9 mouse cellular contexts compared by ENCODE assay signal in the genomic region with DNA sequence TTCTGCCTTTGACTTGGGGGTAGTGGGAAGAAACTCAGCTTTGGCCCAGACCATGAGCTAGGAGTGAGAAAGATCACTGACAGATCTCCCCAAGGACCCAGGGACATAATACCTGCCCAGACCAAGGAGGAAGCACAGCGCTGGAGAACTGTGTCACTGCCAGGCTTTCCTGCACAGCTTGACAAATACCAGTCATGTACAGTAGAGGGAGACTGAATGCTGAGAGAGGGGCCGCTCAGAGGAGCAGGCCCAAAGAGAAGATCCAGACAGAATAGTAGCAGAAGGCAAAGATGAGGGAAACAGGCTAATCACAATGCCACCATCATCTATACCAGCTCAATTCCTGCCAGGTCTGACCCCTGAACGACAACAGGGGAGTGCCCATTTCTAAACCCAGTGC. TPM values are rescaled to one million over a fixed set of nuclear protein-coding genes. Genes with fewer than 3 reads are reported as not detected.
A peak's percentile ranks its signal among the peaks of the same experiment; 100 is the strongest.
DNase-seq lines count a peak whose midpoint lies in the region; ATAC-seq and TF ChIP-seq lines count a peak whose summit lies in the region.
"Had no signal": no experiment of that assay in that cellular context is flagged by ENCODE, and none has a peak within 500 bp of the region (broad histone marks: within the 10 kb centered on the region; RNA-seq: fewer than 3 reads in every experiment).

No protein-coding gene starts in this region.

- TF ChIP-seq EP300 in ES-Bruce4 (IDR thresholded peaks at IDR 0.05; ENCODE audit: insufficient read depth, low read depth, low read length), result no peak

- H3K9me3 ChIP-seq in kidney, postnatal 0 days (replicated peaks; ENCODE audit: low read length), result no peaks in the 10 kb centered on the region
- no peaks in the 10 kb centered on the region for H3K9me3 ChIP-seq in ES-Bruce4 (replicated peaks; ENCODE audit: control insufficient read depth, insufficient read depth, low read length, poor library complexity, severe bottlenecking)
- H3K9me3 ChIP-seq: limb, embryonic 15.5 days had no signal

- H3K27ac ChIP-seq in kidney, postnatal 0 days, result no peak overlapping the region
- no peak overlapping the region for H3K27ac ChIP-seq in ES-Bruce4 (ENCODE audit: insufficient read depth, low read length)
- H3K27ac ChIP-seq: limb, embryonic 15.5 days had no signal

- no peak for TF ChIP-seq POLR2A in ES-Bruce4 (IDR thresholded peaks at IDR 0.05; ENCODE audit: insufficient read depth, low read length)

- WGBS in kidney, postnatal 0 days, result 48% methylated on average over 3 of the region's 3 CpGs

- TF ChIP-seq CTCF in kidney, postnatal 0 days (IDR thresholded peaks at IDR 0.05; ENCODE audit: low read depth), result peak; percentile 64
- TF ChIP-seq CTCF in ES-Bruce4 (IDR thresholded peaks at IDR 0.05; ENCODE audit: low read depth, low read length), result peak; percentile 26

- no peaks in the 10 kb centered on the region for H3K4me1 ChIP-seq in kidney, postnatal 0 days (replicated peaks; ENCODE audit: insufficient read depth, low read length)
- no peaks in the 10 kb centered on the region for H3K4me1 ChIP-seq in ES-Bruce4 (ENCODE audit: control insufficient read depth, insufficient read depth, low read length)
- H3K4me1 ChIP-seq: limb, embryonic 15.5 days had no signal

- no peak overlapping the region for H3K9ac ChIP-seq in kidney, postnatal 0 days (ENCODE audit: low read depth, low read length)
- H3K9ac ChIP-seq in ES-Bruce4 (ENCODE audit: low read depth, poor library complexity, severe bottlenecking), result no peak overlapping the region
- H3K9ac ChIP-seq: limb, embryonic 15.5 days had no signal

- H3K4me2 ChIP-seq in kidney, postnatal 0 days (ENCODE audit: low read length), result no peak overlapping the region
- H3K4me2 ChIP-seq: limb, embryonic 15.5 days had no signal

- peaks cover 10% of the 10 kb centered on the region; the same call in 1 of the 2 replicates for H3K36me3 ChIP-seq in kidney, postnatal 0 days (ENCODE audit: insufficient read depth, low read length)
- no peaks in the 10 kb centered on the region for H3K36me3 ChIP-seq in ES-Bruce4 (ENCODE audit: control insufficient read depth, insufficient read depth, low read length, poor library complexity, severe bottlenecking)

- H3K27me3 ChIP-seq in kidney, postnatal 0 days (ENCODE audit: insufficient read depth, low read length), result no peaks in the 10 kb centered on the region
- H3K27me3 ChIP-seq in ES-Bruce4 (ENCODE audit: control insufficient read depth, insufficient read depth, low read length, poor library complexity, severe bottlenecking), result no peaks in the 10 kb centered on the region
- H3K27me3 ChIP-seq: limb, embryonic 15.5 days had no signal

- peak; percentile 8 for DNase-seq in cerebellum, adult 11-12 months
- DNase-seq in cerebellum, postnatal 4 days (ENCODE audit: low spot score in 2 of 2), result no peak
- peak; percentile 43 for DNase-seq in kidney, postnatal 0 days (ENCODE audit: low spot score)
- no peak for DNase-seq in kidney, adult 9 months
- DNase-seq in lung, postnatal 14 days, result no peak
- DNase-seq in kidney, postnatal 10 days, result no peak

- no peak for ATAC-seq in kidney, postnatal 0 days (replicated peaks; ENCODE audit: low FRiP score, low read depth)
- peak; percentile 40; the same call in 1 of the 2 replicates for ATAC-seq in erythroid progenitor cell, adult 5-6 weeks (replicated peaks; ENCODE audit: low FRiP score, poor library complexity, severe bottlenecking)

- no peak overlapping the region for H3K4me3 ChIP-seq in kidney, postnatal 0 days (replicated peaks; ENCODE audit: low read depth, low read length)
- no peak overlapping the region for H3K4me3 ChIP-seq in ES-Bruce4 (ENCODE audit: low read depth, low read length)
- H3K4me3 ChIP-seq: limb, embryonic 15.5 days had no signal

RNA-seq across cellular contexts. Expression of a gene that starts 29.5 kb away (rescaled TPM):
- polyA plus RNA-seq in kidney, postnatal 0 days (2015; fragmentation: Nextera tagmentation; extraction: Ambion mirVana), result 10.7 and 10.9 TPM in 2 replicates
- 2.6 and 3.9 TPM in 2 replicates for polyA plus RNA-seq in ES-Bruce4 (2011; ENCODE audit: insufficient read depth, insufficient read length, low read depth, missing spikeins)
- total RNA-seq in erythroid progenitor cell, adult 5-6 weeks (2015; ENCODE audit: low replicate concordance), result 6.1 and 9.6 TPM in 2 replicates
- 8.0 and 14.8 TPM in 2 replicates for total RNA-seq in erythroid progenitor cell, adult 5-6 weeks (2017; ENCODE audit: low replicate concordance)

RNA-seq across cellular contexts. Expression of a gene that starts 36.5 kb away (rescaled TPM):
- 33.2 and 33.4 TPM in 2 replicates for polyA plus RNA-seq in kidney, postnatal 0 days (2015; fragmentation: Nextera tagmentation; extraction: Ambion mirVana)
- polyA plus RNA-seq in ES-Bruce4 (2011; ENCODE audit: insufficient read depth, insufficient read length, low read depth, missing spikeins), result 35.1 and 36.0 TPM in 2 replicates
- 10.1 and 12.6 TPM in 2 replicates for total RNA-seq in erythroid progenitor cell, adult 5-6 weeks (2015; ENCODE audit: low replicate concordance)
- 4.1 and 12.1 TPM in 2 replicates for total RNA-seq in erythroid progenitor cell, adult 5-6 weeks (2017; ENCODE audit: low replicate concordance)

RNA-seq across cellular contexts. Expression of a gene that starts 42.6 kb away (rescaled TPM):
- 18.5 and 19.2 TPM in 2 replicates for polyA plus RNA-seq in kidney, postnatal 0 days (2015; fragmentation: Nextera tagmentation; extraction: Ambion mirVana)
- polyA plus RNA-seq in ES-Bruce4 (2011; ENCODE audit: insufficient read depth, insufficient read length, low read depth, missing spikeins), result 11.2 and 12.8 TPM in 2 replicates
- 8.3 and 15.5 TPM in 2 replicates for total RNA-seq in erythroid progenitor cell, adult 5-6 weeks (2015; ENCODE audit: low replicate concordance)
- total RNA-seq in erythroid progenitor cell, adult 5-6 weeks (2017; ENCODE audit: low replicate concordance), result 9.3 and 20.2 TPM in 2 replicates

RNA-seq across cellular contexts. Expression of a gene that starts 53.1 kb away (rescaled TPM):
- polyA plus RNA-seq in kidney, postnatal 0 days (2015; fragmentation: Nextera tagmentation; extraction: Ambion mirVana), result 313 and 347 TPM in 2 replicates
- 112 and 114 TPM in 2 replicates for polyA plus RNA-seq in ES-Bruce4 (2011; ENCODE audit: insufficient read depth, insufficient read length, low read depth, missing spikeins)
- total RNA-seq in erythroid progenitor cell, adult 5-6 weeks (2015; ENCODE audit: low replicate concordance), result 9.0 and 70.4 TPM in 2 replicates
- total RNA-seq in erythroid progenitor cell, adult 5-6 weeks (2017; ENCODE audit: low replicate concordance), result 32.3 and 52.8 TPM in 2 replicates

Comparison
In these comparisons a context has a peak if more than half of its experiments do, and no peak if none do; other contexts are left out.
1. DNase-seq: peak in cerebellum, adult 11-12 months (single experiment) and kidney, postnatal 0 days (single experiment); none in cerebellum, postnatal 4 days (0 of 2), kidney, adult 9 months (single experiment), lung, postnatal 14 days (single experiment) and kidney, postnatal 10 days (single experiment).